Mouse (Mus musculus) activated CD4-positive, CD25-positive, alpha-beta regulatory T cell, adult 4 months (primary cell): ENCODE measurements around the gene Slc36a4. TPM values are rescaled to one million over a fixed set of nuclear protein-coding genes. Genes with fewer than 3 reads are reported as not detected.

Source experiments
- polyA plus RNA-seq, 2 experiments: library from polyadenylated mRNA; unstranded; fragments of 100-300 nt; shearing (Covaris generic); gene quantifications; one replicate each; pipeline ENCODE4 v1.2.1; 2017

Gene Slc36a4
- polyA plus RNA-seq, 2 experiments from 2014 or later, result 3.7 to 3.9 TPM

Other genes with a start within 250 kb of the Slc36a4 start
- 10 to 100 TPM; 26.7 to 55.5 TPM for gene Smco4, start 216.3 kb upstream of the Slc36a4 start, polyA plus RNA-seq
- gene Deup1, start 81.8 kb upstream of the Slc36a4 start, polyA plus RNA-seq, result under 1 TPM in 1 of 2 experiments, not detected in 1; 0.24 TPM
- not detected for gene Mtnr1b, start 164.8 kb downstream of the Slc36a4 start, polyA plus RNA-seq